Mouse (Mus musculus) lung, adult 2 months (tissue): ENCODE data around the gene Itga3.

Experiments
- CTCF ChIP-seq: fragments of 200-500 bp; IDR thresholded peaks from 2 replicates; pipeline ENCODE4 v1.5.1; 2011; ENCODE audit warnings: mild to moderate bottlenecking, low read length, control low read depth; ENCODE audit not compliant: insufficient read depth
- POLR2A ChIP-seq: fragments of 200-500 bp; IDR thresholded peaks from 2 replicates; pipeline ENCODE4 v1.6.1; 2011; ENCODE audit warnings: low read depth, mild to moderate bottlenecking, control low read depth, low read length, borderline replicate concordance; ENCODE audit errors: extremely low read depth

- no peak for TF ChIP-seq CTCF
- no peak for TF ChIP-seq POLR2A
Measured at GRCm38 (mm10) chr11:95056768-95057501, 19.7 kb downstream of the Itga3 start.
